Mouse (Mus musculus) liver, postnatal 0 days (tissue): ENCODE measurements around the gene Epha7.

Experiments used
- CTCF ChIP-seq: sonication (generic); IDR thresholded peaks from 2 replicates; pipeline ENCODE4 v1.5.1; 2016; ENCODE audit warnings: antibody characterized with exemption, low read depth
- EP300 ChIP-seq: IDR thresholded peaks from 2 replicates; pipeline ENCODE4 v1.6.1; 2016; ENCODE audit warnings: antibody characterized with exemption, low read depth, mild to moderate bottlenecking

DNA sequence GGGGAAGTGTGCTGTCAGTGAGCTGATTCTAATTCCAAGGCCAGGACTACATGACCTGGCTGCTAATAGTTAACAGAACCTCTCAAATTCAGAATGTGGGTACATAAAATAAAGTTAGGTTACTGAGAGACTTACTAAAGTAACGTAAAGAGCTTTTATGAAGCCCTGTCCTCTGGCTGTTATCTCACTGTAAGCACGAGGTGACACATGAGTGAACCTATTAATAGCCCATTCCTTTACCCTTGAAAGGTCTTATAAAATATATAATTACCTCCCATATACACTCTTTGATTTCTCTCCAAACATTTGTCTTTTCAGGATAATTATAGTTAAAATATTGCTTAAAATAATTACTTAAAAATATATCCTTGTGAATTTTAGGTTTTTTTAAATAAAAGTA is 37.5 kb downstream of the Epha7 start:
- TF ChIP-seq CTCF: no peak
- no peak for TF ChIP-seq EP300
